Mouse (Mus musculus): ENCODE measurements around the gene Akr1c12. TPM values are rescaled to one million over a fixed set of nuclear protein-coding genes. Genes with fewer than 3 reads are reported as not detected.
"Not testable (repeated sequence)": the region's sequence is repeated elsewhere in the genome, so short reads cannot be mapped to it uniquely, and the experiment has no call there.

Gene Akr1c12
- not detected in 2 replicates for polyA plus RNA-seq (2012; rRNA removed)

DNA sequence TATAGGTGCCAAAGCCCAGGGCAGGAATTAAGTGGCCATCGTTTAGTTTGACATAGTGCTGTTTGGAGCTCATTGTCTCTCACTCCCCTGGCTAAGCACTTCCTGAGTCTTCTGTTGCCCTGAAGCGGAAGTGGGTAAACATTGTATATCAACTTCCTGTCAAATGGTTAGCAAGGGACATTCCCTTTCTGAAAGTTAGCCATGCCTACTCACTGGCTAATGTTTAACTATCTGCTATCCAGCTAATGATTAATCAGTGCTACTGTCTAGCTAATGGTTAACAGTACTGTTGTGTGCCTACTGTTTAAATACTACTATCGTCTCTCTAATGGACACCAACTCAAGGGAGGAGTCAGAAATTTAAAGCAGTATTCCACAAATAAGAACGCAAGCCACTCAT lies at the start of gene Akr1c12:
Gene Akr1c12 (minus strand): TSS at position 150 of the 400 bp plus-strand sequence.
- H3K4me3 ChIP-seq (ENCODE audit: insufficient read depth, low read length): no peak within 1 kb of the TSS
- TF ChIP-seq CTCF (IDR thresholded peaks at IDR 0.05; ENCODE audit: extremely low read depth, insufficient read depth, low read length) (no peak), POLR2A (IDR thresholded peaks at IDR 0.05; ENCODE audit: extremely low read depth, insufficient read depth, low read length) (no peak)
- H3K27ac ChIP-seq (ENCODE audit: insufficient read depth, low read length): no peak within 1 kb of the TSS
- no peaks in the 10 kb centered on the region for H3K4me1 ChIP-seq (ENCODE audit: control insufficient read depth, insufficient read depth, low read length)

DNA sequence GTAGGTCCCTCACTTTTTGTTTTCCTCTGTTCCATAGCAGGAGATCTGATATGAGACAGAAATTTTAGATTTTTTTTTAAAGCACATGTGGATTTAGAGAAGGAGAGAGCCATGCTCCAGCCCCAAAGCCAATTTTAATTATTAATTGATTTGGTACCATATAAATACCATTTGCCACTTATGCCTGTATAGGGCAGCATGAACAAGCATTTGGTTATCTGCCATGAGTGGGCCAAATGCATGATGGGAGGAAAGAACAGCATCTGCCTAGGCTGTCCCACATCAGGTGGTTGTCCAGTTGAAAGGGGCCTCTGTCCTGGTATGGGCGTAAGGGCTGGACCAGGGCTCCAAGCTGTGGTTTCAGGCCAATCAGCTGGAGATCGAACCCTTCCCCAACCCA lies 39.5 kb upstream of the Akr1c12 start:
- H3K27ac ChIP-seq (ENCODE audit: insufficient read depth, low read length): no peak overlapping the region
- no peak overlapping the region for H3K4me3 ChIP-seq (ENCODE audit: insufficient read depth, low read length)
- H3K4me1 ChIP-seq (ENCODE audit: control insufficient read depth, insufficient read depth, low read length): no peaks in the 10 kb centered on the region
- TF ChIP-seq CTCF (IDR thresholded peaks at IDR 0.05; ENCODE audit: extremely low read depth, insufficient read depth, low read length): no peak
- no peak for TF ChIP-seq POLR2A (IDR thresholded peaks at IDR 0.05; ENCODE audit: extremely low read depth, insufficient read depth, low read length)

- Histone ChIP-seq H3K4me3 (ENCODE audit: insufficient read depth, low read length) (no peak overlapping the region), H3K4me1 (ENCODE audit: control insufficient read depth, insufficient read depth, low read length) (no peaks in the 10 kb centered on the region), H3K27ac (ENCODE audit: insufficient read depth, low read length) (no peak overlapping the region)
- TF ChIP-seq CTCF (IDR thresholded peaks at IDR 0.05; ENCODE audit: extremely low read depth, insufficient read depth, low read length): no peak
These were observed 34.7 kb upstream of the Akr1c12 start for GRCm38 (mm10) chr13:4313907-4314306.

- Histone ChIP-seq H3K4me1 (ENCODE audit: control insufficient read depth, insufficient read depth, low read length) (no peaks in the 10 kb centered on the region), H3K27ac (ENCODE audit: insufficient read depth, low read length) (no peak overlapping the region), H3K4me3 (ENCODE audit: insufficient read depth, low read length) (no peak overlapping the region)
- TF ChIP-seq CTCF (IDR thresholded peaks at IDR 0.05; ENCODE audit: extremely low read depth, insufficient read depth, low read length) (no peak), POLR2A (IDR thresholded peaks at IDR 0.05; ENCODE audit: extremely low read depth, insufficient read depth, low read length) (no peak)
These were observed 25.8 kb upstream of the Akr1c12 start for GRCm38 (mm10) chr13:4304861-4305565.

- Histone ChIP-seq H3K4me1 (ENCODE audit: control insufficient read depth, insufficient read depth, low read length) (no peaks in the 10 kb centered on the region), H3K27ac (ENCODE audit: insufficient read depth, low read length) (no peak overlapping the region), H3K4me3 (ENCODE audit: insufficient read depth, low read length) (no peak overlapping the region)
- TF ChIP-seq CTCF (IDR thresholded peaks at IDR 0.05; ENCODE audit: extremely low read depth, insufficient read depth, low read length): no peak
- TF ChIP-seq POLR2A (IDR thresholded peaks at IDR 0.05; ENCODE audit: extremely low read depth, insufficient read depth, low read length): no peak
These were observed 17.8 kb upstream of the Akr1c12 start for GRCm38 (mm10) chr13:4296991-4297390.

GRCm38 (mm10) chr13:4281471-4282412 lies 2.5 kb upstream of the Akr1c12 start:
- H3K27ac ChIP-seq (ENCODE audit: insufficient read depth, low read length): no peak overlapping the region
- peak; percentile 41; the same call in 1 of the 2 replicates for TF ChIP-seq CTCF (IDR thresholded peaks at IDR 0.05; ENCODE audit: extremely low read depth, insufficient read depth, low read length)
- no peak for TF ChIP-seq POLR2A (IDR thresholded peaks at IDR 0.05; ENCODE audit: extremely low read depth, insufficient read depth, low read length)

DNA sequence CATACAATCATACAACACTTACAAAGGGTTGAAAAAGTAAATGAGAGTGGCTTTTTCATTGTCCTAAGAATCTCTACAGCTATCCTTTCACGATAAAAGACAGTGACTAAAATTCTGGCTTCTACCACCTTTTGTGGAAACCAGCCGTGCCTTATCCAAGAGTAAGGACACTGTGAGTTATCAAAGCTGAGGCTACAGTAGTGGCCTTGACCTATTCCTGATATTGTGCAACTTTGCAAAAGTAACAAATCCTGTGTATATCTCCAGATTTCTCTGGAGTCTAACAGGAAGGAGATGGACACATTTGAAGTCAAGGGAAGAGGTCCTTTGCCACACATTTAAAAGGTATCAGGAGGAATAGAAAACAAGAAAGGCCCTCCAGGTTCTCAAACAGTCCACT lies 1.7 kb downstream of the Akr1c12 start:
- no peak overlapping the region for H3K4me3 ChIP-seq (ENCODE audit: insufficient read depth, low read length)
- TF ChIP-seq CTCF (IDR thresholded peaks at IDR 0.05; ENCODE audit: extremely low read depth, insufficient read depth, low read length) (no peak), POLR2A (IDR thresholded peaks at IDR 0.05; ENCODE audit: extremely low read depth, insufficient read depth, low read length) (no peak)
- H3K4me1 ChIP-seq (ENCODE audit: control insufficient read depth, insufficient read depth, low read length): no peaks in the 10 kb centered on the region
- H3K27ac ChIP-seq (ENCODE audit: insufficient read depth, low read length): no peak overlapping the region

More at GRCm38 (mm10) chr13:4281471-4282412, 2.5 kb upstream of the Akr1c12 start:
- no peaks in the 10 kb centered on the region for H3K4me1 ChIP-seq (ENCODE audit: control insufficient read depth, insufficient read depth, low read length)
- H3K4me3 ChIP-seq (ENCODE audit: insufficient read depth, low read length): no peak overlapping the region

- no peaks in the 10 kb centered on the region for H3K4me1 ChIP-seq (ENCODE audit: control insufficient read depth, insufficient read depth, low read length)
- H3K27ac ChIP-seq (ENCODE audit: insufficient read depth, low read length): no peak overlapping the region
- TF ChIP-seq POLR2A (IDR thresholded peaks at IDR 0.05; ENCODE audit: extremely low read depth, insufficient read depth, low read length): no peak
- no peak for TF ChIP-seq CTCF (IDR thresholded peaks at IDR 0.05; ENCODE audit: extremely low read depth, insufficient read depth, low read length)
- H3K4me3 ChIP-seq (ENCODE audit: insufficient read depth, low read length): no peak overlapping the region
These were observed 8.4 kb downstream of the Akr1c12 start for GRCm38 (mm10) chr13:4270860-4271259.

DNA sequence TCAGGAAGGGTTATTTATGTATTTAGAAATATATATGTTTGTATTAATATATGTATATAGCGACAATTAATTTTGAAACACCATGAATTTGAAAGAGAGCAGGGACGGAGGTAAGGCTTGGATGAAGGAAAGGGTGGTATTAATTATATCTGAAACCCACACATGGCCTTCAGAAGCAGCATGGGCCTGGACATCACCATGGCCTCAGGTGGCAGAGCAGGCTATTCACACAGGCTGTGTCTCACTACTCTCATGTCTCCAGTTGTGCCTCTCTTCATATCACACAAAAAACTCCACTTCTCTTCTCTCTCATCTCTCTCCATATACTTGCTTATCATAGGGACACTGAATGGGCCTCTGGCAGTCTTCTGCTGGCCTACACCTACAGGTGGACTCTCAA lies 13.8 kb downstream of the Akr1c12 start:
- not testable (repeated sequence) for H3K4me3 ChIP-seq (ENCODE audit: insufficient read depth, low read length); H3K4me1 ChIP-seq (ENCODE audit: control insufficient read depth, insufficient read depth, low read length); H3K27ac ChIP-seq (ENCODE audit: insufficient read depth, low read length)

DNA sequence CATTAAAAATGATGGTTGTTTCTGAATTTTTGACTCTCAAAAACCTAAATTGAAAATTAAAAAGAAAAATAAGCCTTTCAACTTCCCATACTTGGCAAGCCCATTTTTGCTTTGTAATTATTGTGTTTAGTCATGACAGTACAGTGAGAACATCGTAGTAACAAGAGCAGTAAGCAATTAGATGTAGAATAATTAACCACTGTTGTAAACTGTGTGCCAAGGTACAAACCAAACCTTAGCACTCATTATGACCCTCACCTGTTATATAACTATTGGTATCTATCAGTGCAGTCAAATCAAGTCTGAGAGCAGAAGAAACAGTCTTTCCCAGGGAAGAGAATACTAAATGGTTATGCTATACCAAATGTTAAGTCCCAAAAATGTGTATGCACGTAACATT lies 14.2 kb downstream of the Akr1c12 start:
- Histone ChIP-seq H3K4me3 (ENCODE audit: insufficient read depth, low read length) (no peak overlapping the region), H3K27ac (ENCODE audit: insufficient read depth, low read length) (no peak overlapping the region), H3K4me1 (ENCODE audit: control insufficient read depth, insufficient read depth, low read length) (no peaks in the 10 kb centered on the region)
- no peak for TF ChIP-seq CTCF (IDR thresholded peaks at IDR 0.05; ENCODE audit: extremely low read depth, insufficient read depth, low read length)
- no peak for TF ChIP-seq POLR2A (IDR thresholded peaks at IDR 0.05; ENCODE audit: extremely low read depth, insufficient read depth, low read length)
